ENCODE assay signal across 9 mouse cellular contexts in the genomic region with DNA sequence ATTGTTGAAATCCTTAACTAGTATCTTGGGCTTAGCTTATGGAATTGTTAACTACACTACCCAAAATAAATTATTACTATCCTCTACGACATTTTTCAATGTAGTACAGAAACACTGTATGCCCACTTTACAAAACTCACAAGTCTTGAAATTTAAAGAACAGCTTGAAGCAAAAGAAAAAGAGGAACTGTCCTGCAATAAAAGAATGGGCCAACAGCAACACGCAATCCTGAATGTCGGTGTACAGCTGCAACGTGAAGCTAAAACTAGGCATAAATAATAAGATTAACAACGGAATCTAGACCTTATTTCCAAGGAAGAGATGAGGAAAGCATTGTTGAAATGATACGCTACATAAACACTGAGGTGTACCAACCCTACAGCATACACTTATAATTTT. TPM values are rescaled to one million over a fixed set of nuclear protein-coding genes. Genes with fewer than 3 reads are reported as not detected.
DNase-seq lines count a peak whose midpoint lies in the region; ATAC-seq and TF ChIP-seq lines count a peak whose summit lies in the region.
"Had no signal": no experiment of that assay in that cellular context is flagged by ENCODE, and none has a peak within 500 bp of the region (broad histone marks: within the 10 kb centered on the region; RNA-seq: fewer than 3 reads in every experiment).

No protein-coding gene starts in this region.

- H3K36me3 ChIP-seq in heart, embryonic 12.5 days = peaks cover 13% of the 10 kb centered on the region; the same call in 1 of the 2 replicates
- no peaks in the 10 kb centered on the region; the same call in 1 of the 2 replicates for H3K36me3 ChIP-seq in heart, adult 2 months (ENCODE audit: control insufficient read depth, insufficient read depth, low read length)
- H3K36me3 ChIP-seq in MEL (ENCODE audit: control insufficient read depth in 1 of 2, insufficient read depth in 2 of 2, low read length in 2 of 2) = peaks cover 40 to 51% of the 10 kb centered on the region in 2 experiments
- H3K36me3 ChIP-seq in hindbrain, embryonic 12.5 days = no peaks in the 10 kb centered on the region
- peaks cover 7% of the 10 kb centered on the region for H3K36me3 ChIP-seq in megakaryocyte, embryonic 14.5 days (replicated peaks; ENCODE audit: low read length)

- no peaks in the 10 kb centered on the region for H3K9me3 ChIP-seq in heart, embryonic 12.5 days (replicated peaks)
- no peaks in the 10 kb centered on the region for H3K9me3 ChIP-seq in MEL (replicated peaks; ENCODE audit: insufficient read depth, low read length)
- H3K9me3 ChIP-seq in hindbrain, embryonic 12.5 days (replicated peaks) = no peaks in the 10 kb centered on the region
- no peaks in the 10 kb centered on the region for H3K9me3 ChIP-seq in megakaryocyte, embryonic 14.5 days

- H3K4me3 ChIP-seq in heart, embryonic 12.5 days = peak overlapping the region; percentile 66
- no peak overlapping the region for H3K4me3 ChIP-seq in heart, adult 2 months
- peak overlapping the region; percentile 73 to 75 for H3K4me3 ChIP-seq in MEL (ENCODE audit: control insufficient read depth in 1 of 2, insufficient read depth in 1 of 2, low read depth in 2 of 2, low read length in 2 of 2)
- H3K4me3 ChIP-seq in hindbrain, embryonic 12.5 days = peak overlapping the region; percentile 82
- peak overlapping the region; percentile 99 for H3K4me3 ChIP-seq in megakaryocyte, embryonic 14.5 days (replicated peaks)

- no peak for TF ChIP-seq CTCF in heart, adult 2 months (IDR thresholded peaks at IDR 0.05)
- TF ChIP-seq CTCF in MEL (IDR thresholded peaks at IDR 0.05 in 2 of 3, conservative IDR thresholded peaks at IDR 0.05 in 1 of 3; ENCODE audit: control insufficient read depth in 1 of 3, insufficient read depth in 1 of 3, low read depth in 2 of 3, low read length in 3 of 3, poor library complexity in 1 of 3, severe bottlenecking in 1 of 3) = no peak

- 17% methylated on average over 6 of the region's 6 CpGs for WGBS in heart, embryonic 12.5 days
- 21% methylated on average over 6 of the region's 6 CpGs for WGBS in heart, adult 2 months
- WGBS in hindbrain, embryonic 12.5 days = 21% methylated on average over 6 of the region's 6 CpGs

- peaks cover 21% of the 10 kb centered on the region for H3K4me1 ChIP-seq in heart, embryonic 12.5 days (replicated peaks)
- no peaks in the 10 kb centered on the region for H3K4me1 ChIP-seq in heart, adult 2 months (ENCODE audit: control insufficient read depth, insufficient read depth, low read length)
- H3K4me1 ChIP-seq in MEL (ENCODE audit: control insufficient read depth in 1 of 2, insufficient read depth in 2 of 2, low read length in 2 of 2) = peaks cover 21 to 39% of the 10 kb centered on the region in 2 experiments
- peaks cover 13% of the 10 kb centered on the region for H3K4me1 ChIP-seq in hindbrain, embryonic 12.5 days
- peaks cover 53% of the 10 kb centered on the region for H3K4me1 ChIP-seq in megakaryocyte, embryonic 14.5 days

- H3K79me2 ChIP-seq in heart, adult 2 months (replicated peaks; ENCODE audit: control insufficient read depth, insufficient read depth, low read length) = no peaks in the 10 kb centered on the region
- peaks cover 57% of the 10 kb centered on the region for H3K79me2 ChIP-seq in MEL (ENCODE audit: control insufficient read depth, insufficient read depth, low read length, poor library complexity)

- DNase-seq in heart, adult 2 months = no peak
- peak; percentile 97 for DNase-seq in MEL (ENCODE audit: low read depth, low spot score)
- DNase-seq in left cerebral cortex, postnatal 14 days (ENCODE audit: low spot score in 2 of 2) = no peak
- no peak for DNase-seq in ovary, postnatal 36 days (ENCODE audit: low spot score)
- DNase-seq in thymus, adult 18-20 months = no peak
- DNase-seq: cerebellum, adult 2 months had no signal

- H3K27ac ChIP-seq in heart, embryonic 12.5 days (ENCODE audit: poor library complexity, severe bottlenecking) = peak overlapping the region; percentile 88
- H3K27ac ChIP-seq in heart, adult 2 months = no peak overlapping the region
- peak overlapping the region; percentile 90 for H3K27ac ChIP-seq in MEL (ENCODE audit: control insufficient read depth, low read depth, low read length)
- H3K27ac ChIP-seq in hindbrain, embryonic 12.5 days = no peak overlapping the region

- intact Hi-C loops in heart, adult 2 months (cut with DNase I) = loop anchor here (2.0 kb wide), 1 partner anchor 23 kb away; the partner anchor contains the start of gene 9530077C05Rik
- intact Hi-C loops in left cerebral cortex, postnatal 14 days (cut with DNase I) = no loop called here

- no peak for ATAC-seq in heart, embryonic 12.5 days (ENCODE audit: insufficient number of reproducible peaks, low FRiP score)
- no peak for ATAC-seq in hindbrain, embryonic 12.5 days (ENCODE audit: low FRiP score)

- no peak for TF ChIP-seq RAD21 in MEL (IDR thresholded peaks at IDR 0.05; ENCODE audit: low read depth, low read length)

- H3K9ac ChIP-seq in heart, embryonic 12.5 days = peak overlapping the region; percentile 87
- no peak overlapping the region for H3K9ac ChIP-seq in heart, adult 2 months (ENCODE audit: low read depth, low read length)
- H3K9ac ChIP-seq in MEL (ENCODE audit: control insufficient read depth, low read depth, low read length, poor library complexity, severe bottlenecking) = peak overlapping the region; percentile 81
- H3K9ac ChIP-seq in hindbrain, embryonic 12.5 days = peak overlapping the region; percentile 83

- peak overlapping the region; percentile 76 for H3K4me2 ChIP-seq in heart, embryonic 12.5 days
- peak overlapping the region; percentile 83 for H3K4me2 ChIP-seq in hindbrain, embryonic 12.5 days (replicated peaks)

- no peak for TF ChIP-seq EP300 in heart, adult 2 months (IDR thresholded peaks at IDR 0.05; ENCODE audit: insufficient read depth, low read depth, low read length)
- no peak for TF ChIP-seq EP300 in MEL (IDR thresholded peaks at IDR 0.05; ENCODE audit: low read depth in 1 of 2, low read length in 2 of 2)

- TF ChIP-seq POLR2A in heart, adult 2 months (IDR thresholded peaks at IDR 0.05; ENCODE audit: insufficient read depth, low read depth, low read length) = no peak
- TF ChIP-seq POLR2A in MEL (IDR thresholded peaks at IDR 0.05; ENCODE audit: control insufficient read depth in 1 of 2, insufficient read depth in 1 of 2, low read depth in 1 of 2, low read length in 2 of 2, poor library complexity in 1 of 2) = no peak

- H3K27me3 ChIP-seq in heart, embryonic 12.5 days (replicated peaks) = no peaks in the 10 kb centered on the region
- no peaks in the 10 kb centered on the region for H3K27me3 ChIP-seq in heart, adult 2 months (ENCODE audit: control insufficient read depth, insufficient read depth, low read length)
- no peaks in the 10 kb centered on the region for H3K27me3 ChIP-seq in MEL (ENCODE audit: control insufficient read depth in 1 of 2, insufficient read depth in 2 of 2, low read length in 2 of 2)
- H3K27me3 ChIP-seq in hindbrain, embryonic 12.5 days = no peaks in the 10 kb centered on the region
- H3K27me3 ChIP-seq in megakaryocyte, embryonic 14.5 days (replicated peaks) = no peaks in the 10 kb centered on the region

TF ChIP-seq in MEL, 35 proteins besides CTCF, POLR2A, EP300 and RAD21:
- TF ChIP-seq TBP (IDR thresholded peaks at IDR 0.05; ENCODE audit: low read depth, low read length) = no peak
- TF ChIP-seq SMC3 (IDR thresholded peaks at IDR 0.05; ENCODE audit: low read depth, low read length) = no peak
- TF ChIP-seq MYC (IDR thresholded peaks at IDR 0.05; ENCODE audit: low read depth, low read length) = no peak
- TF ChIP-seq NELFE (IDR thresholded peaks at IDR 0.05; ENCODE audit: low read depth, low read length) = no peak
- TF ChIP-seq USF2 (IDR thresholded peaks at IDR 0.05; ENCODE audit: borderline replicate concordance in 1 of 2, insufficient read depth in 1 of 2, low read depth in 1 of 2, low read length in 2 of 2) = no peak
- no peak for TF ChIP-seq GATA1 (IDR thresholded peaks at IDR 0.05; ENCODE audit: low read depth, low read length)
- TF ChIP-seq ZNF384 (IDR thresholded peaks at IDR 0.05; ENCODE audit: low read depth, low read length) = no peak
- TF ChIP-seq MAZ (IDR thresholded peaks at IDR 0.05; ENCODE audit: low read depth, low read length) = no peak
- TF ChIP-seq TAL1 (IDR thresholded peaks at IDR 0.05; ENCODE audit: low read length) = no peak
- no peak for TF ChIP-seq MAX (IDR thresholded peaks at IDR 0.05; ENCODE audit: low read length)
- TF ChIP-seq MXI1 (IDR thresholded peaks at IDR 0.05; ENCODE audit: low read depth, low read length) = no peak
- TF ChIP-seq CHD1 (IDR thresholded peaks at IDR 0.05; ENCODE audit: low read depth, low read length) = no peak
- TF ChIP-seq CHD2 (IDR thresholded peaks at IDR 0.05; ENCODE audit: low read length) = no peak
- no peak for TF ChIP-seq ELF1 (IDR thresholded peaks at IDR 0.05; ENCODE audit: low read depth, low read length)
TF ChIP-seq in MEL: peak in this region for 0.

RNA-seq across cellular contexts. Expression of gene Anln, which starts 1.1 kb away (rescaled TPM):
- polyA plus RNA-seq in heart, embryonic 12.5 days (2016; fragmentation: Nextera tagmentation; extraction: Ambion mirVana) = 62.3 and 65.6 TPM in 2 replicates
- 1 to 10 TPM; 1.4 to 1.5 TPM for total RNA-seq in heart, adult 2 months (2021)
- 0.43 and 0.82 TPM in 2 replicates for polyA plus RNA-seq in heart, adult 2 months (2012; rRNA removed)
- 93.3 and 105 TPM in 2 replicates for total RNA-seq in MEL (2012; rRNA removed)
- polyA plus RNA-seq in MEL (2012; ENCODE audit: insufficient read depth in 1 of 2, insufficient read length in 2 of 2, low read depth in 1 of 2, low replicate concordance in 2 of 2, missing spikeins in 1 of 2) = 100 to 1,000 TPM in 1 of 2 experiments, 10 to 100 TPM in 1; 93.3 to 114 TPM
- polyA plus RNA-seq in hindbrain, embryonic 12.5 days (2016; fragmentation: Nextera tagmentation; extraction: Ambion mirVana) = 28.0 and 28.6 TPM in 2 replicates
- 0.47 and 0.89 TPM in 2 replicates for polyA plus RNA-seq in megakaryocyte, embryonic 14.5 days (2012; ENCODE audit: insufficient read depth, low replicate concordance)
- total RNA-seq in left cerebral cortex, postnatal 14 days (2021) = 1 to 10 TPM; 4.2 to 4.6 TPM

RNA-seq across cellular contexts. Expression of gene 9530077C05Rik, which starts 23.4 kb away (rescaled TPM):
- polyA plus RNA-seq in heart, embryonic 12.5 days (2016; fragmentation: Nextera tagmentation; extraction: Ambion mirVana) = 2.0 and 2.5 TPM in 2 replicates
- total RNA-seq in heart, adult 2 months (2021) = under 1 TPM; 0.29 to 0.50 TPM
- polyA plus RNA-seq in heart, adult 2 months (2012; rRNA removed) = 0.27 and 0.53 TPM in 2 replicates
- total RNA-seq in MEL (2012; rRNA removed) = 4.1 and 4.5 TPM in 2 replicates
- polyA plus RNA-seq in MEL (2012; ENCODE audit: insufficient read depth in 1 of 2, insufficient read length in 2 of 2, low read depth in 1 of 2, low replicate concordance in 2 of 2, missing spikeins in 1 of 2) = 1 to 10 TPM in 1 of 2 experiments, not detected in 1; 6.9 TPM
- 5.7 and 7.5 TPM in 2 replicates for polyA plus RNA-seq in hindbrain, embryonic 12.5 days (2016; fragmentation: Nextera tagmentation; extraction: Ambion mirVana)
- polyA plus RNA-seq in megakaryocyte, embryonic 14.5 days (2012; ENCODE audit: insufficient read depth, low replicate concordance) = not detected in 2 replicates
- total RNA-seq in left cerebral cortex, postnatal 14 days (2021) = 1 to 10 TPM; 7.4 to 8.1 TPM

Comparison
In these comparisons a context has a peak if more than half of its experiments do, and no peak if none do; other contexts are left out.
1. H3K27ac ChIP-seq: peak in heart, embryonic 12.5 days (single experiment) and MEL (single experiment); none in heart, adult 2 months (single experiment) and hindbrain, embryonic 12.5 days (single experiment).
2. RNA of gene Anln, which starts 1.1 kb away (polyA plus RNA-seq): 93.3 to 114 TPM in MEL, 62.3 to 65.6 TPM in heart, embryonic 12.5 days and 28.0 to 28.6 TPM in hindbrain, embryonic 12.5 days; 0.47 to 0.89 TPM in megakaryocyte, embryonic 14.5 days and 0.43 to 0.82 TPM in heart, adult 2 months; every median in the first group is over 10 times any median in the second.